Mouse (Mus musculus): ENCODE data around the gene Hoxa10. TPM values are rescaled to one million over a fixed set of nuclear protein-coding genes. Genes with fewer than 3 reads are reported as not detected.
A peak's percentile ranks its signal among the peaks of the same experiment; 100 is the strongest.

The Hoxa10 gene
- total RNA-seq, 1 experiment, result 0.80 TPM

- H3K4me3 ChIP-seq (ENCODE audit: insufficient read depth in 1 of 2, low read depth in 1 of 2, low read length in 2 of 2, poor library complexity in 1 of 2, severe bottlenecking in 1 of 2), result no peak overlapping the region
- H3K27ac ChIP-seq (ENCODE audit: insufficient read depth, low read depth, low read length, poor library complexity, severe bottlenecking), result no peak overlapping the region
- peaks cover 0 to 4% of the 10 kb centered on the region in 2 experiments; a peak in 1 of 4 replicates for H3K4me1 ChIP-seq (ENCODE audit: control insufficient read depth in 2 of 2, insufficient read depth in 2 of 2, low read length in 2 of 2, poor library complexity in 1 of 2)
Measured at GRCm38 (mm10) chr6:52211961-52212360, 28.7 kb downstream of the Hoxa10 start.

GRCm38 (mm10) chr6:52211170-52211935 lies 29.3 kb downstream of the Hoxa10 start:
- no peak for TF ChIP-seq ZC3H11A (IDR thresholded peaks at IDR 0.05; ENCODE audit: borderline replicate concordance, low read depth, low read length)
- no peak for TF ChIP-seq MAFK (IDR thresholded peaks at IDR 0.05; ENCODE audit: insufficient read depth, low read depth, low read length)
- TF ChIP-seq HCFC1 (IDR thresholded peaks at IDR 0.05; ENCODE audit: borderline replicate concordance, insufficient read depth, low read length), result no peak
- no peak for TF ChIP-seq ZNF384 (IDR thresholded peaks at IDR 0.05; ENCODE audit: low read depth, low read length)
- no peak for TF ChIP-seq CHD2 (IDR thresholded peaks at IDR 0.05; ENCODE audit: low read depth, low read length)
- no peak overlapping the region for H3K9ac ChIP-seq (ENCODE audit: insufficient read depth, low read depth, low read length, poor library complexity, severe bottlenecking)
- DNase-seq (ENCODE audit: low read depth, low spot score), result no peak
- H3K4me1 ChIP-seq (ENCODE audit: control insufficient read depth in 2 of 2, insufficient read depth in 2 of 2, low read length in 2 of 2, poor library complexity in 1 of 2), result peaks cover 0 to 4% of the 10 kb centered on the region in 2 experiments; a peak in 1 of 4 replicates
- no peak overlapping the region for H3K27ac ChIP-seq (ENCODE audit: insufficient read depth, low read depth, low read length, poor library complexity, severe bottlenecking)
- H3K36me3 ChIP-seq (ENCODE audit: control insufficient read depth, insufficient read depth, low read length, poor library complexity, severe bottlenecking), result no peaks in the 10 kb centered on the region
- no peaks in the 10 kb centered on the region for H3K9me3 ChIP-seq (ENCODE audit: control insufficient read depth, insufficient read depth, low read depth, low read length)
- H3K4me3 ChIP-seq (ENCODE audit: insufficient read depth in 1 of 2, low read depth in 1 of 2, low read length in 2 of 2, poor library complexity in 1 of 2, severe bottlenecking in 1 of 2), result no peak overlapping the region
- in situ Hi-C loops (cut with MboI; ENCODE audit: low sequenced_read_pairs in 2 of 2, unreplicated experiment in 2 of 2), result loop anchor here in 1 of 2 experiments (25.0 kb wide), 1 partner anchor 599 kb away; no protein-coding TSS in a partner anchor

More at GRCm38 (mm10) chr6:52211961-52212360, 28.7 kb downstream of the Hoxa10 start:
- no peaks in the 10 kb centered on the region for H3K36me3 ChIP-seq (ENCODE audit: control insufficient read depth, insufficient read depth, low read length, poor library complexity, severe bottlenecking)
- in situ Hi-C loops (cut with MboI; ENCODE audit: low sequenced_read_pairs in 2 of 2, unreplicated experiment in 2 of 2), result loop anchor here in 1 of 2 experiments (25.0 kb wide), 1 partner anchor 600 kb away; no protein-coding TSS in a partner anchor
- H3K9ac ChIP-seq (ENCODE audit: insufficient read depth, low read depth, low read length, poor library complexity, severe bottlenecking), result no peak overlapping the region
- no peaks in the 10 kb centered on the region for H3K9me3 ChIP-seq (ENCODE audit: control insufficient read depth, insufficient read depth, low read depth, low read length)
- DNase-seq (ENCODE audit: low read depth, low spot score), result no peak
- no peak for TF ChIP-seq ZC3H11A (IDR thresholded peaks at IDR 0.05; ENCODE audit: borderline replicate concordance, low read depth, low read length)
- no peak for TF ChIP-seq MAFK (IDR thresholded peaks at IDR 0.05; ENCODE audit: insufficient read depth, low read depth, low read length)
- TF ChIP-seq HCFC1 (IDR thresholded peaks at IDR 0.05; ENCODE audit: borderline replicate concordance, insufficient read depth, low read length), result no peak
- TF ChIP-seq ZNF384 (IDR thresholded peaks at IDR 0.05; ENCODE audit: low read depth, low read length), result no peak
- TF ChIP-seq CHD2 (IDR thresholded peaks at IDR 0.05; ENCODE audit: low read depth, low read length), result no peak

GRCm38 (mm10) chr6:52209685-52210046 lies 31.0 kb downstream of the Hoxa10 start:
- Histone ChIP-seq H3K27ac (ENCODE audit: insufficient read depth, low read depth, low read length, poor library complexity, severe bottlenecking) (no peak overlapping the region), H3K4me1 (ENCODE audit: control insufficient read depth in 2 of 2, insufficient read depth in 2 of 2, low read length in 2 of 2, poor library complexity in 1 of 2) (peaks cover 0 to 5% of the 10 kb centered on the region in 2 experiments; a peak in 1 of 4 replicates), H3K9ac (ENCODE audit: insufficient read depth, low read depth, low read length, poor library complexity, severe bottlenecking) (no peak overlapping the region), H3K9me3 (ENCODE audit: control insufficient read depth, insufficient read depth, low read depth, low read length) (no peaks in the 10 kb centered on the region), H3K4me3 (ENCODE audit: insufficient read depth in 1 of 2, low read depth in 1 of 2, low read length in 2 of 2, poor library complexity in 1 of 2, severe bottlenecking in 1 of 2) (no peak overlapping the region), H3K36me3 (ENCODE audit: control insufficient read depth, insufficient read depth, low read length, poor library complexity, severe bottlenecking) (no peaks in the 10 kb centered on the region)
- DNase-seq (ENCODE audit: low read depth, low spot score), result no peak
- in situ Hi-C loops (cut with MboI; ENCODE audit: low sequenced_read_pairs in 2 of 2, unreplicated experiment in 2 of 2), result loop anchor here in 1 of 2 experiments (25.0 kb wide), 1 partner anchor 597 kb away; no protein-coding TSS in a partner anchor
- TF ChIP-seq ZNF384 (IDR thresholded peaks at IDR 0.05; ENCODE audit: low read depth, low read length) (no peak), MAFK (IDR thresholded peaks at IDR 0.05; ENCODE audit: insufficient read depth, low read depth, low read length) (no peak), ZC3H11A (IDR thresholded peaks at IDR 0.05; ENCODE audit: borderline replicate concordance, low read depth, low read length) (no peak), HCFC1 (IDR thresholded peaks at IDR 0.05; ENCODE audit: borderline replicate concordance, insufficient read depth, low read length) (no peak), CHD2 (IDR thresholded peaks at IDR 0.05; ENCODE audit: low read depth, low read length) (no peak)

GRCm38 (mm10) chr6:52208868-52209684 lies 31.6 kb downstream of the Hoxa10 start:
- no peaks in the 10 kb centered on the region for H3K9me3 ChIP-seq (ENCODE audit: control insufficient read depth, insufficient read depth, low read depth, low read length)
- peaks cover 0 to 5% of the 10 kb centered on the region in 2 experiments; a peak in 1 of 4 replicates for H3K4me1 ChIP-seq (ENCODE audit: control insufficient read depth in 2 of 2, insufficient read depth in 2 of 2, low read length in 2 of 2, poor library complexity in 1 of 2)
- TF ChIP-seq MAFK (IDR thresholded peaks at IDR 0.05; ENCODE audit: insufficient read depth, low read depth, low read length) (no peak), HCFC1 (IDR thresholded peaks at IDR 0.05; ENCODE audit: borderline replicate concordance, insufficient read depth, low read length) (no peak), ZNF384 (IDR thresholded peaks at IDR 0.05; ENCODE audit: low read depth, low read length) (no peak), CHD2 (IDR thresholded peaks at IDR 0.05; ENCODE audit: low read depth, low read length) (no peak), ZC3H11A (IDR thresholded peaks at IDR 0.05; ENCODE audit: borderline replicate concordance, low read depth, low read length) (no peak)
- no peaks in the 10 kb centered on the region for H3K36me3 ChIP-seq (ENCODE audit: control insufficient read depth, insufficient read depth, low read length, poor library complexity, severe bottlenecking)
- no peak overlapping the region for H3K9ac ChIP-seq (ENCODE audit: insufficient read depth, low read depth, low read length, poor library complexity, severe bottlenecking)
- no peak for DNase-seq (ENCODE audit: low read depth, low spot score)
- peak overlapping the region; percentile 29 to 43 for H3K4me3 ChIP-seq (ENCODE audit: insufficient read depth in 1 of 2, low read depth in 1 of 2, low read length in 2 of 2, poor library complexity in 1 of 2, severe bottlenecking in 1 of 2)
- in situ Hi-C loops (cut with MboI; ENCODE audit: low sequenced_read_pairs in 2 of 2, unreplicated experiment in 2 of 2), result loop anchor here in 1 of 2 experiments (25.0 kb wide), 1 partner anchor 597 kb away; no protein-coding TSS in a partner anchor
- no peak overlapping the region for H3K27ac ChIP-seq (ENCODE audit: insufficient read depth, low read depth, low read length, poor library complexity, severe bottlenecking)
